Mouse (Mus musculus) heart, embryonic 16.5 days (tissue): ENCODE measurements around the gene Dtx2. TPM values are rescaled to one million over a fixed set of nuclear protein-coding genes. Genes with fewer than 3 reads are reported as not detected.

ENCODE experiments used
- ATAC-seq: fragments of 200-750 bp; cut with Nextera tagmentation; replicated peaks from 2 replicates; pipeline ENCODE4 v1.8.0; 2017; ENCODE audit warnings: moderate number of reproducible peaks; ENCODE audit not compliant: insufficient read depth, low FRiP score; ENCODE audit errors: extremely low read depth
- H3K27ac ChIP-seq: fragments of 300-500 bp; sonication (generic); 2 replicates; pipeline ENCODE4 v1.5.1; 2014; ENCODE audit warnings: mild to moderate bottlenecking, low read length, control low read depth, moderate library complexity
- H3K27me3 ChIP-seq: fragments of 300-500 bp; sonication (generic); 2 replicates; pipeline ENCODE4 v1.6.1; 2014; ENCODE audit warnings: low read length, mixed read lengths; ENCODE audit not compliant: control insufficient read depth, insufficient read depth
- H3K36me3 ChIP-seq: fragments of 300-500 bp; sonication (generic); 2 replicates; pipeline ENCODE4 v1.6.1; 2014; ENCODE audit not compliant: control insufficient read depth, insufficient read depth
- H3K4me1 ChIP-seq: fragments of 300-500 bp; sonication (generic); 2 replicates; pipeline ENCODE4 v1.6.1; 2014; ENCODE audit warnings: low read length, mixed read lengths; ENCODE audit not compliant: control insufficient read depth, insufficient read depth
- H3K4me2 ChIP-seq: fragments of 300-500 bp; sonication (generic); 2 replicates; pipeline ENCODE4 v1.6.1; 2014; ENCODE audit warnings: low read depth, mild to moderate bottlenecking, control low read depth, low read length
- H3K4me3 ChIP-seq: fragments of 300-500 bp; sonication (generic); 2 replicates; pipeline ENCODE4 v1.5.1; 2014; ENCODE audit warnings: mild to moderate bottlenecking, control low read depth, low read length
- H3K9ac ChIP-seq: fragments of 300-500 bp; sonication (generic); 2 replicates; pipeline ENCODE4 v1.6.1; 2014; ENCODE audit warnings: low read length, control low read depth
- H3K9me3 ChIP-seq: fragments of 300-500 bp; sonication (generic); replicated peaks from 2 replicates; pipeline ENCODE4 v1.6.1; 2016; ENCODE audit warnings: low read length; ENCODE audit not compliant: control insufficient read depth
- WGBS: fragments of 180-500 bp; shearing (Covaris S2); extraction: QIAGEN DNeasy Blood & Tissue Kit; methylation state at CpG from one replicate; pipeline ENCODE4 v1.1.7; 2014; 5-methylcytosine and 5-hydroxymethylcytosine counted together
- polyA plus RNA-seq: library from polyadenylated mRNA; unstranded; fragments of >200 nt; fragmentation: Nextera tagmentation; extraction: Ambion mirVana; gene quantifications from 2 replicates; pipeline ENCODE4 v1.2.1, GENCODE M21; 2015

Gene Dtx2
- polyA plus RNA-seq, 1 experiment from 2014 or later: 22.5 TPM

- Histone ChIP-seq H3K4me1 (peaks cover 47% of the 10 kb centered on the region), H3K27me3 (no peaks in the 10 kb centered on the region), H3K4me3 (no peak overlapping the region), H3K36me3 (peaks cover 16% of the 10 kb centered on the region), H3K9ac (peak overlapping the region; percentile 49), H3K27ac (peak overlapping the region; percentile 85), H3K9me3 (no peaks in the 10 kb centered on the region), H3K4me2 (peak overlapping the region; percentile 38)
- ATAC-seq: peak; percentile 80
- 43% methylated on average over 10 of the region's 10 CpGs for WGBS
These were observed 20.3 kb downstream of the Dtx2 start for GRCm38 (mm10) chr5:136014877-136015276.

- H3K27me3 ChIP-seq: no peaks in the 10 kb centered on the region
- H3K9me3 ChIP-seq: no peaks in the 10 kb centered on the region
- peak overlapping the region; percentile 13; the same call in 1 of the 2 replicates for H3K4me3 ChIP-seq
- H3K4me1 ChIP-seq: peaks cover 51% of the 10 kb centered on the region
- H3K4me2 ChIP-seq: peak overlapping the region; percentile 38
- ATAC-seq: no peak
- peaks cover 9% of the 10 kb centered on the region for H3K36me3 ChIP-seq
- peak overlapping the region; percentile 49 for H3K9ac ChIP-seq
- WGBS: 62% methylated on average over 10 of the region's 10 CpGs
- peak overlapping the region; percentile 85 for H3K27ac ChIP-seq
These were observed 21.0 kb downstream of the Dtx2 start for GRCm38 (mm10) chr5:136015586-136015985.

- peak overlapping the region; percentile 45; the same call in 1 of the 2 replicates for H3K9ac ChIP-seq
- no peak for ATAC-seq
- peak overlapping the region; percentile 38; the same call in 1 of the 2 replicates for H3K4me2 ChIP-seq
- 47% methylated on average over 10 of the region's 10 CpGs for WGBS
- no peaks in the 10 kb centered on the region for H3K9me3 ChIP-seq
- H3K36me3 ChIP-seq: peaks cover 5% of the 10 kb centered on the region
- H3K27me3 ChIP-seq: no peaks in the 10 kb centered on the region
- no peak overlapping the region for H3K4me3 ChIP-seq
- peak overlapping the region; percentile 85 for H3K27ac ChIP-seq
- peaks cover 51% of the 10 kb centered on the region for H3K4me1 ChIP-seq
These were observed 21.6 kb downstream of the Dtx2 start for GRCm38 (mm10) chr5:136016014-136016876.

GRCm38 (mm10) chr5:136017262-136017661, 22.7 kb downstream of the Dtx2 start:
- no peaks in the 10 kb centered on the region for H3K36me3 ChIP-seq
- H3K4me1 ChIP-seq: peaks cover 51% of the 10 kb centered on the region
- H3K4me3 ChIP-seq: no peak overlapping the region
- H3K9ac ChIP-seq: no peak overlapping the region
- 72% methylated on average over 6 of the region's 6 CpGs for WGBS
- no peak overlapping the region for H3K4me2 ChIP-seq
- no peak overlapping the region; the same call in 1 of the 2 replicates for H3K27ac ChIP-seq
- H3K9me3 ChIP-seq: no peaks in the 10 kb centered on the region
- H3K27me3 ChIP-seq: no peaks in the 10 kb centered on the region
- ATAC-seq: no peak

GRCm38 (mm10) chr5:136018726-136019125, 24.1 kb downstream of the Dtx2 start:
- Histone ChIP-seq H3K27me3 (no peaks in the 10 kb centered on the region), H3K9ac (no peak overlapping the region), H3K4me2 (no peak overlapping the region), H3K27ac (no peak overlapping the region), H3K36me3 (no peaks in the 10 kb centered on the region), H3K4me3 (no peak overlapping the region), H3K9me3 (no peaks in the 10 kb centered on the region), H3K4me1 (peaks cover 51% of the 10 kb centered on the region)
- whole genome bisulfite sequencing: 71% methylated on average over 2 of the region's 2 CpGs
- no peak for ATAC-seq

GRCm38 (mm10) chr5:136019907-136020306, 25.3 kb downstream of the Dtx2 start:
- peak overlapping the region; percentile 21; the same call in 1 of the 2 replicates for H3K9ac ChIP-seq
- WGBS: 0% methylated on average over 1 of the region's 1 CpGs
- H3K9me3 ChIP-seq: no peaks in the 10 kb centered on the region
- ATAC-seq: peak; percentile 58
- no peak overlapping the region for H3K4me3 ChIP-seq
- H3K4me1 ChIP-seq: peaks cover 48% of the 10 kb centered on the region
- H3K27me3 ChIP-seq: no peaks in the 10 kb centered on the region
- peak overlapping the region; percentile 21 for H3K27ac ChIP-seq
- no peaks in the 10 kb centered on the region for H3K36me3 ChIP-seq
- no peak overlapping the region for H3K4me2 ChIP-seq

- no peak overlapping the region for H3K9ac ChIP-seq
- H3K36me3 ChIP-seq: peaks cover 12% of the 10 kb centered on the region
- no peaks in the 10 kb centered on the region for H3K27me3 ChIP-seq
- H3K27ac ChIP-seq: no peak overlapping the region
- no peak for ATAC-seq
- no peaks in the 10 kb centered on the region for H3K9me3 ChIP-seq
- no peaks in the 10 kb centered on the region for H3K4me1 ChIP-seq
- WGBS: 90% methylated on average over 3 of the region's 3 CpGs
- H3K4me3 ChIP-seq: no peak overlapping the region
- H3K4me2 ChIP-seq: no peak overlapping the region
These were observed 31.1 kb downstream of the Dtx2 start for GRCm38 (mm10) chr5:136025712-136026111.

GRCm38 (mm10) chr5:136026859-136027258, 32.3 kb downstream of the Dtx2 start:
- no peak overlapping the region for H3K27ac ChIP-seq
- H3K27me3 ChIP-seq: no peaks in the 10 kb centered on the region
- no peak overlapping the region for H3K9ac ChIP-seq
- peaks cover 20% of the 10 kb centered on the region for H3K36me3 ChIP-seq
- no peak overlapping the region for H3K4me2 ChIP-seq
- 87% methylated on average over 9 of the region's 9 CpGs for WGBS
- H3K4me1 ChIP-seq: no peaks in the 10 kb centered on the region
- H3K9me3 ChIP-seq: no peaks in the 10 kb centered on the region
- H3K4me3 ChIP-seq: no peak overlapping the region
- ATAC-seq: no peak

- Histone ChIP-seq H3K9ac (no peak overlapping the region), H3K27me3 (no peaks in the 10 kb centered on the region), H3K4me1 (no peaks in the 10 kb centered on the region), H3K27ac (no peak overlapping the region), H3K36me3 (peaks cover 28% of the 10 kb centered on the region), H3K9me3 (no peaks in the 10 kb centered on the region), H3K4me3 (no peak overlapping the region), H3K4me2 (no peak overlapping the region)
- ATAC-seq: no peak
- WGBS: 83% methylated on average over 11 of the region's 11 CpGs
These were observed 33.2 kb downstream of the Dtx2 start for GRCm38 (mm10) chr5:136027612-136028311.
